Mouse (Mus musculus) spleen, adult 10 weeks (tissue): ENCODE results near the gene Txndc8. TPM values are rescaled to one million over a fixed set of nuclear protein-coding genes. Genes with fewer than 3 reads are reported as not detected.

Experiments used
- polyA plus RNA-seq: library from polyadenylated mRNA; stranded (reverse); fragments of 350-450 nt; fragmentation: Illumina TruSeq; extraction: RNeasy Lipid Tissue Mini Kit (QIAGEN cat#74804); gene quantifications from one replicate; pipeline ENCODE4 v1.2.3, GENCODE M21; 2015; ENCODE audit warnings: low replicate concordance; ENCODE audit not compliant: insufficient read depth

Gene Txndc8
- not detected for polyA plus RNA-seq

GRCm38 (mm10) chr4:58009024-58009423 lies at the start of gene Txndc8:
Gene Txndc8 (minus strand): TSS chr4:58009124.

GRCm38 (mm10) chr4:57956029-57956960 lies 52.6 kb downstream of the Txndc8 start, which contains the start of gene Txn1:
Gene Txn1 (minus strand): TSS chr4:57956411.

Other genes starting within 250 kb of the Txndc8 start
- 0.51 TPM for gene D630039A03Rik, start 92.8 kb downstream of the Txndc8 start, polyA plus RNA-seq
- gene Txn1, start 52.7 kb downstream of the Txndc8 start, polyA plus RNA-seq, result 201 TPM
- gene Svep1, start 197.7 kb upstream of the Txndc8 start, polyA plus RNA-seq, result 12.8 TPM